Mouse (Mus musculus) testis, adult 2 months (tissue): Measurements from ENCODE around the gene C8a. TPM values are rescaled to one million over a fixed set of nuclear protein-coding genes. Genes with fewer than 3 reads are reported as not detected.

ENCODE experiments used
- H3K27ac ChIP-seq: fragments of 200-500 bp; 2 replicates; pipeline ENCODE4 v1.5.1; 2012; ENCODE audit warnings: low read depth, low read length; ENCODE audit not compliant: control insufficient read depth, insufficient read depth
- H3K27me3 ChIP-seq: fragments of 200-500 bp; 2 replicates; pipeline ENCODE4 v1.6.1; 2012; ENCODE audit warnings: mild to moderate bottlenecking, low read length, moderate library complexity; ENCODE audit not compliant: control insufficient read depth, insufficient read depth
- H3K36me3 ChIP-seq: fragments of 200-500 bp; 2 replicates; pipeline ENCODE4 v1.6.1; 2012; ENCODE audit warnings: mild to moderate bottlenecking, low read length; ENCODE audit not compliant: control insufficient read depth, insufficient read depth
- H3K4me1 ChIP-seq: fragments of 200-500 bp; 2 replicates; pipeline ENCODE4 v1.6.1; 2012; ENCODE audit warnings: low read length; ENCODE audit not compliant: control insufficient read depth, insufficient read depth
- H3K4me3 ChIP-seq: fragments of 200-500 bp; 2 replicates; pipeline ENCODE4 v1.5.1; 2012; ENCODE audit warnings: low read depth, mild to moderate bottlenecking, low read length, moderate library complexity, mixed read lengths; ENCODE audit not compliant: control insufficient read depth
- CTCF ChIP-seq: fragments of 200-500 bp; IDR thresholded peaks from 2 replicates; pipeline ENCODE4 v1.5.1; 2012; ENCODE audit warnings: low read depth, mild to moderate bottlenecking, inconsistent platforms, low read length, moderate library complexity; ENCODE audit not compliant: control insufficient read depth, insufficient read depth, insufficient replicate concordance
- POLR2A ChIP-seq: fragments of 200-500 bp; IDR thresholded peaks from 2 replicates; pipeline ENCODE4 v1.6.1; 2012; ENCODE audit warnings: low read depth, mild to moderate bottlenecking, inconsistent platforms, low read length, moderate library complexity; ENCODE audit not compliant: control insufficient read depth
- polyA plus RNA-seq: library from polyadenylated mRNA; depleted of rRNA; stranded (reverse); fragments of >200 nt; gene quantifications from 2 replicates; pipeline ENCODE4 v1.2.3, GENCODE M21; 2012; rRNA removed

The C8a gene
- polyA plus RNA-seq, 1 experiment: 0.52 TPM

GRCm38 (mm10) chr4:104769602-104770001 lies 106.6 kb downstream of the C8a start:
- TF ChIP-seq CTCF (no peak), POLR2A (no peak)
- no peaks in the 10 kb centered on the region for H3K4me1 ChIP-seq
- H3K36me3 ChIP-seq: no peaks in the 10 kb centered on the region
- H3K4me3 ChIP-seq: no peak overlapping the region
- H3K27ac ChIP-seq: no peak overlapping the region
- no peaks in the 10 kb centered on the region for H3K27me3 ChIP-seq

- no peak for TF ChIP-seq CTCF
- no peak for TF ChIP-seq POLR2A
- Histone ChIP-seq H3K4me1 (no peaks in the 10 kb centered on the region), H3K27ac (no peak overlapping the region), H3K27me3 (no peaks in the 10 kb centered on the region), H3K36me3 (no peaks in the 10 kb centered on the region), H3K4me3 (no peak overlapping the region)
Observed at GRCm38 (mm10) chr4:104768190-104768589, 108.0 kb downstream of the C8a start.

- Histone ChIP-seq H3K27me3 (no peaks in the 10 kb centered on the region), H3K36me3 (no peaks in the 10 kb centered on the region), H3K4me3 (no peak within 1 kb of the TSS), H3K27ac (no peak within 1 kb of the TSS), H3K4me1 (no peaks in the 10 kb centered on the region)
- TF ChIP-seq CTCF: no peak
- TF ChIP-seq POLR2A: no peak
Observed at GRCm38 (mm10) chr4:104766065-104766464, 110.1 kb downstream of the C8a start, which contains the start of gene C8b. Gene C8b, plus strand, starts transcription at chr4:104766317.

Other genes starting within 250 kb of the C8a start
- 23.3 and 25.4 TPM in 2 replicates for gene C8b, start 110.1 kb downstream of the C8a start, polyA plus RNA-seq
- not detected in 2 replicates for gene Gm17662, start 19.1 kb downstream of the C8a start, polyA plus RNA-seq
- gene Fyb2, start 37.1 kb upstream of the C8a start, polyA plus RNA-seq: 3.7 and 3.9 TPM in 2 replicates
- gene Prkaa2, start 233.5 kb upstream of the C8a start, polyA plus RNA-seq: 0.37 and 0.38 TPM in 2 replicates